Mouse (Mus musculus) c-Kit-positive CD71-positive TER-119-positive erythroid progenitor cells, embryonic 14.5 days (primary cell): ENCODE results near the gene Grem1.

Experiments used
- DNase-seq: peaks from one replicate; pipeline ENCODE4 v3.0.0-alpha.2; 2013; ENCODE audit warnings: low spot score

Grem1 gene

DNA sequence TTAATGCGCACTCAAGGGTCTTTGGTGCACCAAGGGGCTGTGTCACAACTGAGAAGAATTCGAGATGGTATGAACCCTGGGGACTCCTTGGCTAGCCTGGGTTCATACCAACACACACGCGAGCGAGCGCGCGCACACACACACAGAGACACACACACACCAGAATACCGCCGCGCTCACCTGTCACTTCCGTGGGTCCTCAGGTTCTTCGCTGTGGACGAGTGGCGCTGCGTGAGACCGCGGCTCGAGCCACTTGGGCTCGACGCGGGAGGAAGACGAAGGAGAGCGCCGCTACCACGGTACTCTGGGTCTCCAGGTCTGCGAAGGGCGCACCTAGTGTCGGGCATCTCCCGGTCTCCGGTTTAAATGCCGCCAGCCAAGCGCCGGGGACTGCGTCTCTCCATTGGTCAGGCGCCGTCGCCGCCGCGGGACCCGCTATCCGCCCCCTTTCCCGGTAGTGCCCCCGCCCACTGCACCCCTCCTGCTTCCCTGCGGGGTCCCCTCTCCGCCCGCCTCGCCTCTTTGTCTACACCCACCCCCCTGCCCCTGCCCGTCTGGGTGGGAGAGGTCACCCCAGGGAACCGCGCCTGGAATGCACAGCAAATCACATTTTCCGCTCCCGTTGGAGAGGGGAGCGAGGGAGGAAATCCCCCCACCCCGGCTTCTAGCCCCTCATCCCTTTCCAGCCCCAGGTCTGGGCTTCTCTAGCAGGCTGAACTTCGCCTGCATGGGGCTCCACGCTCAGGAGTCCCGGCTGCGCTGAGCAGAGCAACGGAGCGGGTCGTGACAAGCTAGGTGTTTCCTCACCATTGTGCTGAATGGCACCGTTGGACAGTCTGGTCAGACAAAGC lies at the start of gene Grem1:
Gene Grem1, minus strand, starts transcription at position 336 of the 851 bp plus-strand sequence.
- no peak for DNase-seq

GRCm38 (mm10) chr2:113807640-113808039 lies 49.2 kb upstream of the Grem1 start:
- DNase-seq = peak; percentile 24

GRCm38 (mm10) chr2:113806851-113807577 lies 48.6 kb upstream of the Grem1 start:
- DNase-seq = no peak

GRCm38 (mm10) chr2:113805765-113806164 lies 47.3 kb upstream of the Grem1 start:
- DNase-seq = no peak

- no peak for DNase-seq
Measured at GRCm38 (mm10) chr2:113803753-113804152, 45.3 kb upstream of the Grem1 start.

GRCm38 (mm10) chr2:113800846-113801245 lies 42.4 kb upstream of the Grem1 start:
- DNase-seq = no peak

DNA sequence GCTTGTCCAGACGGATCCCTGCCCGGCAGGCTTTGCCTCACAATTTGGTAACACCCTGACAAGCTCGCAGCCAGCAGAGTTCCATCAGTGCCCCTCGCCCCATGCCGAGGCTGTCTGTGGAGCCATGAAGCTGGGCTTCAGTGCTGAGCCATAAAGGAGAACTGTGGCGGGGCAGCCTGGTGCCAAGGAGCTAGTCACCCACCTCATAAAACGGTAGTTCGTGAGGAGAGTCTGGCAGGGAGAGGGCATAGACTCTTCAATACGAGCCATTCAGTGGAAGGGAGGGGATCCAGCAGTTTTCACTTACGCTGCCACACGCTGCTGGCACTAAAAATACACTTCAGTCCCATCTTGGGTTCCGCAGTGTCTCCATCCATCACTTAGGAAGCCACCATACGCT lies 40.2 kb upstream of the Grem1 start:
- no peak for DNase-seq

DNA sequence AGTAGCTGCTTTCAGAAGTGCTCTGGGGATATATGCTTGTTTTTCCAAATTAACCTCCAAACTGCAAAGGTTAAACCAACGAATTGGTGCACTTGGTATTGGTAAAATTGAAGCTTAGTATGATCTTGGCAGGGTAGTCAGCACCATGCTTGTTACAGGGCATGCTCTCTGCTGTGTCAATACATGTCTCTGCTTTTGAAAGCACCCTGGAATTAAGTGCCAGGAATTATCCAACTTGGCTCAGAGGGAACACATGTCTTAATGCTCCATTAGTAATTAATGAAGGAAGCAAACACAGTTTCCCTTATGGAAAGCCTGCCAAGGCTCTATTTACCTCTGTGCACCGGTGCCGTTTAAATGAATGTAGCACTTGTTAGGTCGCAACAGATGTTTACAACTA lies 36.7 kb upstream of the Grem1 start:
- DNase-seq = no peak

DNA sequence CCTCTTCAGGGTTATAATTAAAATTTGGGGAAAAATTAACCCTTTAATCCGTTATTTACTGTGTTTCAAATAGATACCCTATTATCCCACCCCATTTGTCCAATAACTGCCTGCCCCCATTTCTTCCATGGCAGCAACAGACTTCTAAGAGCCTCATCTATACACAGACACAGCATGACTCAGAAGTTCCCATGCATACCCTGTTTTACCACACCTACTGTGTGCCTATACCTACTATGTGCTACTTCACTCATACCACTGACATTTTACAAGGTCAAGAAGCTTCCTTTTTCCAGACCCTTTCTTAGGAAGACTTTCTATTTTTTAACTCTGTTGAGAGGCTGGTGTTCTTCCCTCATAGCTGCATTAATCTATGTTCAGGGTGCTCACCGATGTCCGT lies 35.1 kb upstream of the Grem1 start:
- no peak for DNase-seq

DNA sequence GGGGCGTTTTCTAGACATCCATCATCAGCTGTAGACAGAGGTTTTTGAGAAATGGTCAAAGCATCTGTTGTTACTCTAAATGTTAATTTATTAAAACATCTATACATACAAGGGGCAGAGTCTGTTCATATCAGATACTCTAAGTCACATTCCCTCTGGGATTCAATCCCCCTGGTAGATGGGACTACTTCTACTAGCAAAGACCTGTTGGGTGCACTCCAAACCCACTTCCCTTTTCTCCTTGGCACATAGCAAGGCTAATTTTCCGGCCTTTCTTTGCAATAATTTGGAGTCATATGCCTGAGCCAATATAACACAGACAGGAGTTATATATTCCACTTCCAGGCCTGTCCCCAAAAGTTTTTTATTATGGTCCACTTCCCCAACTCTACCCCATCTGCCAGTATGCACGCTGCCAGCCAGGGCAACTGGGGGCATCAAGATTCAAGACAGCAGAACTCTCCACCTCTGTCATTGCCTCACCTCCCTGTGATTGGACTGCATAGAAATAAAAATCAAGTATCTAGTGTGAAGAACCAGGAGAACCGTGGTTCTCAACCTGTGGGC lies 30.5 kb upstream of the Grem1 start:
- DNase-seq = no peak

DNA sequence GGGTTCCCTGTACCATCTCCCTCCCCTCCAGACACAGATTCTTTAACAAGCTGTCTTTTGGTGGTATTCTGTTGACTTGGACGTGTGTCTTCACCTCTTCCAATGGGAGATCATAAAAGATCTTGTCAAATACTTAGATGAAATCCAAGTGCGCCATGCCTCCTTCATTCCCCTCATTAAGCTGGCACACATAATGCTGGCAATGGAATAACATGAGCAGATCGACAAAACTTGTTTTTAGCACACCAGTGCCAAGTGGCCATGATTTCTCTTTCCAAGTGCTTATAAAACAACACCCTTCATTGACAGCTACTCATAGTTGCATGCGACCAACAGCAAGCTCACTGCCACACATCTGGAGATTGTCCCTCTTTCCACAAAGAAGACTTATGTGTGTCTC lies 29.4 kb upstream of the Grem1 start:
- no peak for DNase-seq

GRCm38 (mm10) chr2:113784851-113785250 lies 26.4 kb upstream of the Grem1 start:
- DNase-seq = no peak

- DNase-seq = no peak
Measured at GRCm38 (mm10) chr2:113781521-113781920, 23.1 kb upstream of the Grem1 start.

GRCm38 (mm10) chr2:113781107-113781506 lies 22.7 kb upstream of the Grem1 start:
- no peak for DNase-seq

DNA sequence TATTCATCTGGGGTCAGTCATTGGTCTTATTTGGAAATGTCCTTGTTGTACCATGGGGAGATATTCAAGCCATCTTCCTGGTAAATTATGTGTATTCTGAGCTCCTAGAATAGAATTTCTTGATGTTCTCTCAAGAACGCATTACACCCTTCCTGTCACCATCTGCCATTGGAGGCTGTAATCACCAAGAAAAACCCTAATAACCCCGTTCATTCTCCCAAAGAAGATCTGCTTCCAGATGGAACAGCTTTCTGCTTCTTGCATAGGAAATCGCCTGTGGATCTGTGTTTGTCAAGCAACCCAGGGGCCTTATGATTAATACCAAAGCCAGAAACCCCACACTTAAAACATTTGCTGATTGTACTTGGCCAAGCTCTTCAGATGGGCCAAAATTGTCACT lies 20.9 kb upstream of the Grem1 start:
- no peak for DNase-seq

DNA sequence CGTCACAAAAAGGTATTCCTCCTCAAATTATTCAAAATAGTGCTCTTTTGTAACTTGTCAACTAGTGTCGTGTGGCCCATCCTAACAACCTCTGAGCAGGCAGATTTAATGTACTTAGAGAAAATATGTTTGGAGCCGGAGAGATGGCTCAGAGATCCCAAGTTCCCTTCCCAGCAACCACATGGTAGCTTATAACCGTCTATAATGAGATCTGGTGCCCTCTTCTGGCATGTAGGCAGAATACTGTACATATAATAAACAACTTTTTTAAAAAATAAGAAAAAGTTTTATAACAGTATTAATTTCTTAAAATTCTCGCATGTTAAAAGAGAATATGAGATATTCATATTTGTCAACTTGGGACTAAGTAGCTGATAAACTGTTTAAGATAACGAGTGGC lies 19.6 kb upstream of the Grem1 start:
- DNase-seq = no peak

DNA sequence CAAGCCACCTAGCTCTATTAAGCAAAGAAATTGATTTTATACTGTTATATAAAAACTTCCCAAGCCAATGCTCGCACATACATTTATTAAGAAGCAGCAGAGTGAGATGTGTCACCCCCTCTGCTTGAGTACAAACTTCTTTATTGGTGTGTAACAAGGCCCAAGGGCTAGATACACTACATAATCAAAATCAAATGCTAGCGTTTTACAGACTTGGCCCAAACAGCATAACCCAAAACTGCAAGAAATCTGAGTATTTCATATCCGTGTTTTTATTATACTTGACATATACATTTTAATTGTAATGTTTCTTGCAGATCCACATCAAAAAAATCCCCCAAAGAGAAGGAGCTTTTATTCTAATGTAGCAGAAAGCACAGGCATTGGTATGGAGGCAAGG lies 17.9 kb upstream of the Grem1 start:
- no peak for DNase-seq

- DNase-seq = no peak
Measured at GRCm38 (mm10) chr2:113774150-113774805, 15.8 kb upstream of the Grem1 start.

DNA sequence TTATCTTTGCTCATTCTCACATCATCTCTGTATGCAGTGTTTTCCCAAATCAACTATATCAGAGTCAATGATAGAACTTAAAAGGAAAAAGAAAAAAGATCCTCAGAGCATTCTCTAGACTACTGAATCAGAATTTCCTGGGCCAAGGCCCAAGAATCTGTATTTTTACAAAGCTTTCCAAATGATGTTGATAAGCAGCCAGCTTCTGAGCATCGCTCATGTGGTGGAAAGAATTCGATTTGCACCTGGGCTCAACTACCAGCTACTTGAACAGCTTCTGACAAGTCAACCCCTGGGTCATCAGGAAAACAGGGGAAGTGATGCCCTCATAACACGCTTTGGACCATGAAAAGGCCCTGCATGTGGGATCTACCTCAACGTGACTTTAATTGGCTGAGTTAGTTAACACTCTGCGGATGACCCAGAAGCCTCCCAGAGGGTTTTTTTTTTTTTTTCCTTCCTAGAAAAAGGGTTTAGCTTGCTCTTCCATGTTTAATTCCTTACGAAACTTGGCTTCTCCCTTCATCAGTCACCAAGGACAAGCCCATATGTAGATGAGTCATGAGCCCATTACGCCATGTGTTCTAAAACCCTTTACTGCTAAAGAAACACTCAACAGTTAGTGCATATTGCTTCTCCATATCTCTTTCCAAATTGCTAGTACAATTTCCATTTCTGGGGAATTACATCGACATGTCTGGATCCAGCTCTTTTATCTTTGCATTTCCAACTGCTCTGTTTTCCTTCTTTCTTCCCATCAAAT lies 10.3 kb upstream of the Grem1 start:
- no peak for DNase-seq

GRCm38 (mm10) chr2:113765885-113766284 lies 7.4 kb upstream of the Grem1 start:
- DNase-seq = no peak

GRCm38 (mm10) chr2:113764968-113765367 lies 6.5 kb upstream of the Grem1 start:
- DNase-seq = no peak
